Mouse (Mus musculus): ENCODE results near the gene Ackr2. TPM values are rescaled to one million over a fixed set of nuclear protein-coding genes. Genes with fewer than 3 reads are reported as not detected.

The Ackr2 gene
- total and polyA plus RNA-seq, 2 experiments from 2014 or later, result 1.4 to 2.1 TPM

GRCm38 (mm10) chr9:121864837-121865236, 33.3 kb upstream of the Ackr2 start:
- 64% methylated on average over 4 of the region's 4 CpGs for WGBS
- TF ChIP-seq CTCF (IDR thresholded peaks at IDR 0.05; ENCODE audit: low read depth), result no peak
- H3K9me3 ChIP-seq (ENCODE audit: low read length), result no peaks in the 10 kb centered on the region
- H3K27me3 ChIP-seq (ENCODE audit: insufficient read depth, low read length), result no peaks in the 10 kb centered on the region
- no peaks in the 10 kb centered on the region for H3K36me3 ChIP-seq (ENCODE audit: insufficient read depth)
- H3K4me3 ChIP-seq (ENCODE audit: low read depth, low read length), result no peak overlapping the region
- H3K4me2 ChIP-seq (ENCODE audit: low read depth), result no peak overlapping the region
- ATAC-seq (no peak), DNase-seq (no peak)
- H3K9ac ChIP-seq, result no peak overlapping the region
- H3K4me1 ChIP-seq (ENCODE audit: insufficient read depth), result no peaks in the 10 kb centered on the region
- no peak overlapping the region for H3K27ac ChIP-seq (ENCODE audit: low read depth, low read length)

- H3K27ac ChIP-seq (ENCODE audit: low read depth, low read length), result no peak overlapping the region
- ATAC-seq, result no peak
- DNase-seq, result no peak
- 27% methylated on average over 3 of the region's 3 CpGs for WGBS
- no peak overlapping the region for H3K4me2 ChIP-seq (ENCODE audit: low read depth)
- H3K27me3 ChIP-seq (ENCODE audit: insufficient read depth, low read length), result no peaks in the 10 kb centered on the region
- H3K36me3 ChIP-seq (ENCODE audit: insufficient read depth), result no peaks in the 10 kb centered on the region
- no peak overlapping the region for H3K9ac ChIP-seq
- no peak overlapping the region for H3K4me3 ChIP-seq (ENCODE audit: low read depth, low read length)
- no peak for TF ChIP-seq CTCF (IDR thresholded peaks at IDR 0.05; ENCODE audit: low read depth)
- H3K9me3 ChIP-seq (ENCODE audit: low read length), result no peaks in the 10 kb centered on the region
- no peaks in the 10 kb centered on the region for H3K4me1 ChIP-seq (ENCODE audit: insufficient read depth)
Observed at GRCm38 (mm10) chr9:121865425-121866008, 32.6 kb upstream of the Ackr2 start.

- H3K4me3 ChIP-seq (ENCODE audit: low read depth, low read length), result no peak overlapping the region
- H3K4me1 ChIP-seq (ENCODE audit: insufficient read depth), result no peaks in the 10 kb centered on the region
- no peak overlapping the region for H3K27ac ChIP-seq (ENCODE audit: low read depth, low read length)
- no peaks in the 10 kb centered on the region for H3K27me3 ChIP-seq (ENCODE audit: insufficient read depth, low read length)
- H3K9me3 ChIP-seq (ENCODE audit: low read length), result no peaks in the 10 kb centered on the region
- ATAC-seq (no peak), DNase-seq (no peak)
- H3K36me3 ChIP-seq (ENCODE audit: insufficient read depth), result no peaks in the 10 kb centered on the region
- no peak for TF ChIP-seq CTCF (IDR thresholded peaks at IDR 0.05; ENCODE audit: low read depth)
- WGBS, result 90% methylated on average over 6 of the region's 6 CpGs
- H3K4me2 ChIP-seq (ENCODE audit: low read depth), result no peak overlapping the region
- H3K9ac ChIP-seq, result no peak overlapping the region
Observed at GRCm38 (mm10) chr9:121867632-121868031, 30.5 kb upstream of the Ackr2 start.

GRCm38 (mm10) chr9:121868236-121868635, 29.9 kb upstream of the Ackr2 start:
- 62% methylated on average over 6 of the region's 6 CpGs for WGBS
- H3K27ac ChIP-seq (ENCODE audit: low read depth, low read length), result no peak overlapping the region
- no peak for TF ChIP-seq CTCF (IDR thresholded peaks at IDR 0.05; ENCODE audit: low read depth)
- H3K9ac ChIP-seq, result no peak overlapping the region
- H3K9me3 ChIP-seq (ENCODE audit: low read length), result no peaks in the 10 kb centered on the region
- no peak overlapping the region for H3K4me2 ChIP-seq (ENCODE audit: low read depth)
- DNase-seq (no peak), ATAC-seq (no peak)
- no peak overlapping the region for H3K4me3 ChIP-seq (ENCODE audit: low read depth, low read length)
- no peaks in the 10 kb centered on the region for H3K4me1 ChIP-seq (ENCODE audit: insufficient read depth)
- H3K36me3 ChIP-seq (ENCODE audit: insufficient read depth), result no peaks in the 10 kb centered on the region
- no peaks in the 10 kb centered on the region for H3K27me3 ChIP-seq (ENCODE audit: insufficient read depth, low read length)

- Histone ChIP-seq H3K4me1 (ENCODE audit: insufficient read depth) (no peaks in the 10 kb centered on the region), H3K27me3 (ENCODE audit: insufficient read depth, low read length) (no peaks in the 10 kb centered on the region), H3K4me2 (ENCODE audit: low read depth) (no peak overlapping the region), H3K4me3 (ENCODE audit: low read depth, low read length) (no peak overlapping the region), H3K36me3 (ENCODE audit: insufficient read depth) (no peaks in the 10 kb centered on the region), H3K9me3 (ENCODE audit: low read length) (no peaks in the 10 kb centered on the region), H3K27ac (ENCODE audit: low read depth, low read length) (no peak overlapping the region), H3K9ac (no peak overlapping the region)
- no peak for TF ChIP-seq CTCF (IDR thresholded peaks at IDR 0.05; ENCODE audit: low read depth)
- WGBS, result 90% methylated on average over 5 of the region's 5 CpGs
- DNase-seq, result no peak
- ATAC-seq, result no peak
Observed at GRCm38 (mm10) chr9:121869432-121869831, 28.7 kb upstream of the Ackr2 start.

- Histone ChIP-seq H3K9ac (no peak overlapping the region), H3K4me3 (ENCODE audit: low read depth, low read length) (no peak overlapping the region), H3K9me3 (ENCODE audit: low read length) (no peaks in the 10 kb centered on the region), H3K27ac (ENCODE audit: low read depth, low read length) (no peak overlapping the region), H3K4me2 (ENCODE audit: low read depth) (no peak overlapping the region), H3K4me1 (ENCODE audit: insufficient read depth) (no peaks in the 10 kb centered on the region), H3K27me3 (ENCODE audit: insufficient read depth, low read length) (no peaks in the 10 kb centered on the region), H3K36me3 (ENCODE audit: insufficient read depth) (no peaks in the 10 kb centered on the region)
- 48% methylated on average over 4 of the region's 4 CpGs for WGBS
- TF ChIP-seq CTCF (IDR thresholded peaks at IDR 0.05; ENCODE audit: low read depth), result no peak
- no peak for DNase-seq
- no peak for ATAC-seq
Observed at GRCm38 (mm10) chr9:121869973-121870515, 28.1 kb upstream of the Ackr2 start.

- DNase-seq (no peak), ATAC-seq (no peak)
- H3K4me1 ChIP-seq (ENCODE audit: insufficient read depth), result no peaks in the 10 kb centered on the region
- TF ChIP-seq CTCF (IDR thresholded peaks at IDR 0.05; ENCODE audit: low read depth), result no peak
- no peak overlapping the region for H3K9ac ChIP-seq
- WGBS, result 78% methylated on average over 2 of the region's 2 CpGs
- H3K9me3 ChIP-seq (ENCODE audit: low read length), result no peaks in the 10 kb centered on the region
- H3K36me3 ChIP-seq (ENCODE audit: insufficient read depth), result no peaks in the 10 kb centered on the region
- no peak overlapping the region for H3K27ac ChIP-seq (ENCODE audit: low read depth, low read length)
- H3K27me3 ChIP-seq (ENCODE audit: insufficient read depth, low read length), result no peaks in the 10 kb centered on the region
- no peak overlapping the region for H3K4me3 ChIP-seq (ENCODE audit: low read depth, low read length)
- H3K4me2 ChIP-seq (ENCODE audit: low read depth), result no peak overlapping the region
Observed at GRCm38 (mm10) chr9:121872062-121872683, 26.0 kb upstream of the Ackr2 start.

Measured in forebrain, postnatal 0 days (tissue).